Mouse (Mus musculus): ENCODE data around the gene Krtap4-9.
"Not testable (repeated sequence)": the region's sequence is repeated elsewhere in the genome, so short reads cannot be mapped to it uniquely, and the experiment has no call there.

Gene Krtap4-9

DNA sequence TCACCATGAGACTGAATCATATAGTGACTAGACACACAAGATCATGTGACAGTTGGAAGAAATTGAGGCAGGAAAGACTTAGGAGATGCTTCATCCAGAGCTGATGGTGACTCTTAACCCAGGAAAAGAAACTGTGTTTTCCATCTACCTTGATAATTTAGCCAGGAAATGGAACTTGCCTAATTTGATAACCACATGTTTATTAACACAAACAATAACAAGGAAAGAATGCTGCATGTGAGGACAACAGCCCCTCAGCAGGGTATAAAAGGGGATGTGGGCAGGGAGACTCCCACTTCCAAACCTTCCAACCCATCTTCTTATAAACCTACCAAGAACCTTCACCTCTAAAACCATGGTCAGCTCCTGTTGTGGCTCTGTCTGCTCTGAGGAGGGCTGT is at the start of gene Krtap4-9:
Gene Krtap4-9, plus strand, starts transcription at position 301 of the 400 bp plus-strand sequence.
- in situ Hi-C loops (cut with MboI; ENCODE audit: low pct_unique_long_range_greater_than_20kb in 1 of 2, low sequenced_read_pairs in 2 of 2, unreplicated experiment in 1 of 2), result not testable (repeated sequence)

DNA sequence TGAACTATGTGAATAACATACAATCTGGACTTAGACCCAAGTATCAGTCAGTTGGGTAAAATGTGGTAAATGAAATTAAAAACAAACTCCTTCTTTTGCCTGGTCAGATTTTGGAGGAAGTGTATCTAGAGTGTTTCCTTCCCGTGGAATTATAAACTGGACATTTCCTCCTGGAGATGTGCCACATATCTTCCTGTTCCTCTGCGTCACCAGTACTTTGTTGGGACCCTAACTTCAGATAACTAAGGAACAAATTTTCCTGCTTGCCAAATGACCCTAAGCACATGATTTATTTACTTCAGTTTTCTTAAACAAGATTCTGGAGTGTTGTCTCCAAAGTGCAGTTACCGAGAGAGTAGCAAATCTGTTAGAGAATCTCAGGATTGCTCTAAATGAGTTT is 41.0 kb upstream of the Krtap4-9 start:
- in situ Hi-C loops (cut with MboI; ENCODE audit: low pct_unique_long_range_greater_than_20kb in 1 of 2, low sequenced_read_pairs in 2 of 2, unreplicated experiment in 1 of 2), result no loop called here

DNA sequence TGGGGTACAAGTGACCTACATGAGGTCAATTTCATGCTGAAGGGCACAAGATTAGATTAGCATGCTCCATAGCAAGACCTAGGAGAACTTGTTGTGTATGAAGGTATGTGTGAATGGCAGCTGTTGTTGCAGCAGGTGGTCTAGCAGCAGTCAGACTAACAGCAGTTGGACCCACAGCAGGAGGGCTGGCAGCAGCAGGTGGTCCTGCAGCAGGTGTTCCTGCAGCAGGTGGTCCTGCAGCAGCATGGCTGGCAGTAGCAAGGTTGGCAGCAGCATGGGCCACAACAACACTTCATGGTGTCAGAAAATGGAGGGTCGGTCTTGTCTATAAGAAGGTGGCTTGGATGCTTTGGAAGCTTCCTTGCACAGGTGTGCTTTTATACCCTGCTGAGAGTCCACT is 26.1 kb upstream of the Krtap4-9 start:
- in situ Hi-C loops (cut with MboI; ENCODE audit: low pct_unique_long_range_greater_than_20kb in 1 of 2, low sequenced_read_pairs in 2 of 2, unreplicated experiment in 1 of 2), result no loop called here

DNA sequence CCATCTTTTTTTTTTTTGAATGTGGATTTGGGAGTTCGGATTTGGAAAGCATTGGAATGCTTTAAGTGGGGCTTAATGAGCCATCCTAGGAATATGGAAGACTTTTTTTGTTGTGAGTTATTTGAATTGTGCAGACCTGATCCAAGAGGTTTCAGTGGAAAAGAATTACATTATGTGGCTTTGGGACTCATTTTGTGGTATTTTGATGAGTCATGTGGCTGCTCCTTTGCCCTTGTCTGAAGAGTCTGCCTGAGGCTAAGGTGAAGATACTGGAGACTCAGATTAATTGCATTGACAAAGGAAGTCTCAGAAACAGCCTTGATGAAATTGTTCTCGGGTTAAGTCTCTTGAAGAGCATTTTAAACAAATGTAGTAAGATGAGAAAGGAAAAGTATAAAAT is 16.6 kb upstream of the Krtap4-9 start:
- in situ Hi-C loops (cut with MboI; ENCODE audit: low pct_unique_long_range_greater_than_20kb in 1 of 2, low sequenced_read_pairs in 2 of 2, unreplicated experiment in 1 of 2), result no loop called here

DNA sequence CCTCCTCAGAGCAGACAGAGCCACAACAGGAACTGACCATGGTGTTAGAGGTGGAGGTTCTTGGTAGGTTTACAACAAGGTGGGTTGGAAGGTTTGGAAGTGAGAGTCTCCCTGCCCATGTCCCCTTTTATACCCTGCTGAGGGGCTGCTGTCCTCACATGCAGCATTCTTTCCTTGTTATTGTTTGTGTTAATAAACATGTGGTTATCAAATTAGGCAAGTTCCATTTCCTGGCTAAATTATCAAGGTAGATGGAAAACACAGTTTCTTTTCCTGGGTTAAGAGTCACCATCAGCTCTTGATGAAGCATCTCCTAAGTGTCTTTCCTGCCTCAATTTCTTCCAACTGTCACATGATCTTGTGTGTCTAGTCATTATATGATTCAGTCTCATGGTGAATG is 12.2 kb upstream of the Krtap4-9 start, which contains the start of gene Gm11595:
Gene Gm11595, minus strand, starts transcription at position 101 of the 400 bp plus-strand sequence.
- in situ Hi-C loops (cut with MboI; ENCODE audit: low pct_unique_long_range_greater_than_20kb in 1 of 2, low sequenced_read_pairs in 2 of 2, unreplicated experiment in 1 of 2), result not testable (repeated sequence)

DNA sequence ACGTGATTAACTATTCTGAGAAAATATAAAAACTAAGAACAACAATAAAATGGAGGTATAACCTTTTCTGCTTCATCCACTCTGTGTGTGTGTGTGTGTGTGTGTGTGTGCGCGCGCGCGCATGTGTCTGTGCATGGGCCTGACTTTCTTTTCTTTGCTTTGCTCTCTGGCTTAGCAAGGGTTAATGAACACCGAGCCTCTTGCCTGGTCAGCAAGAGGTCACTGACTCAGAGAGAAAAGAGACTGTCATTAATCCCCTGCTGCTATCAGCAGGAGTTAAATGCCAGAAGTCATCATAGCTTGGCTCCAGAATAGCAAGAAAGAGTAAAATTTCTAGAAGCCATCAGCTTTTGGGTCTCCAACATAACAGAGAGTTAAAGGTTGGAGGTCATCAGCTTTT is 6.6 kb upstream of the Krtap4-9 start:
- in situ Hi-C loops (cut with MboI; ENCODE audit: low pct_unique_long_range_greater_than_20kb in 1 of 2, low sequenced_read_pairs in 2 of 2, unreplicated experiment in 1 of 2), result no loop called here

DNA sequence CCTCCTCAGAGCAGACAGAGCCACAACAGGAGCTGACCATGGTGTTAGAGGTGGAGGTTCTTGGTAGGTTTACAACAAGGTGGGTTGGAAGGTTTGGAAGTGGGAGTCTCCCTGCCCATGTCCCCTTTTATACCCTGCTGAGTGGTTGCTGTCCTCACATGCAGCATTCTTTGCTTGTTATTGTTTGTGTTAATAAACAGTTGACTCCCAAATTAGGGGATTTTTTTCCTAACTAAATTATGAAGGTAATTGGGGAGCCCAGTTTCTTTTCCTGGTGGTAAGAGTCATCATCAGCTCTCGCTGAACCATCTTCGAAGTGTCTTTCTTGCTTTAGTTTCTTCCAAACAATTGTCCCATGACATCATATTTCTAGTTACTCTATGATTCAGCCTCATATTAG is 4.4 kb upstream of the Krtap4-9 start, which contains the start of gene Krtap4-8:
Gene Krtap4-8, minus strand, starts transcription at position 101 of the 400 bp plus-strand sequence.
- in situ Hi-C loops (cut with MboI; ENCODE audit: low pct_unique_long_range_greater_than_20kb in 1 of 2, low sequenced_read_pairs in 2 of 2, unreplicated experiment in 1 of 2), result no loop called here

DNA sequence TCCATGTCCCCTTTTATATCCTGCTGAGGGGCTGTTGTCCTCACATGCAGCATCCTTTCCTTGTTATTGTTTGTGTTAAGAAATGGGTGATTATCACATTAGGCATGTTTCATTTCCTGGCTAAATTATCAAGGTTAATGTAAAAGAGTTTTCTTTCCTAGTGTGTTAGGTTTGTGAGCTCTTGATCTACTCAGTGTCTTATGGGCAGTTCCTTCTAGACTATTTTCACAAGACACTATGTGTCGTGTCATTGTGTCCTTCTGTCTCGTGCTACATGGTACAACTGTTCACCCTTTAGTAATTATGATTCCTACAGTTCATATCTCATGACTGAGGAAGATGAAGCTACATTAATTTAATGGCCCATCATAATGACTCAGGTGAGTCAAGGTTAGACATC is 8.4 kb downstream of the Krtap4-9 start, which contains the start of gene Gm11596:
Gene Gm11596, minus strand, starts transcription at position 101 of the 400 bp plus-strand sequence.
- in situ Hi-C loops (cut with MboI; ENCODE audit: low pct_unique_long_range_greater_than_20kb in 1 of 2, low sequenced_read_pairs in 2 of 2, unreplicated experiment in 1 of 2), result no loop called here

DNA sequence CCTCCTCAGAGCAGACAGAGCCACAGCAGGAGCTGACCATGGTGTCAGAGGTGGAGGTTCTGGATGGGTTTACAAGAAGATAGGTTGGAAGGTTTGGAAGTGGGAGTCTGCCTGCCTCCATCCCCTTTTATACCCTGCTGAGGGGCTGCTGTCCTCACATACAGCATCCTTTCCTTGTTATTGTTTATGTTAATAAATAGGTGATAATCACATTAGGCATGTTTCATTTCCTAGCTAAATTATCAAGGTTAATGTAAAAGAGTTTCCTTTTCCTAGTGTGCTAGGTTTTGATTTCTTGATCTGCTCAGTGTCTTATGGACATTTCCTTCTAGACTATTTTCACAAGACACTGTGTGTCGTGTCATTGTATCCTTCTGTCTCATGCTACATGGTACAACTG is 13.8 kb downstream of the Krtap4-9 start, which contains the start of gene Gm11569:
Gene Gm11569, minus strand, starts transcription at position 101 of the 400 bp plus-strand sequence.
- in situ Hi-C loops (cut with MboI; ENCODE audit: low pct_unique_long_range_greater_than_20kb in 1 of 2, low sequenced_read_pairs in 2 of 2, unreplicated experiment in 1 of 2), result not testable (repeated sequence)

DNA sequence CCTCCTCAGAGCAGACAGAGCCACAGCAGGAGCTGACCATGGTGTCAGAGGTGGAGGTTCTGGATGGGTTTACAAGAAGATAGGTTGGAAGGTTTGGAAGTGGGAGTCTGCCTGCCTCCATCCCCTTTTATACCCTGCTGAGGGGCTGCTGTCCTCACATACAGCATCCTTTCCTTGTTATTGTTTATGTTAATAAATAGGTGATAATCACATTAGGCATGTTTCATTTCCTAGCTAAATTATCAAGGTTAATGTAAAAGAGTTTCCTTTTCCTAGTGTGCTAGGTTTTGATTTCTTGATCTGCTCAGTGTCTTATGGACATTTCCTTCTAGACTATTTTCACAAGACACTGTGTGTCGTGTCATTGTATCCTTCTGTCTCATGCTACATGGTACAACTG is 19.3 kb downstream of the Krtap4-9 start, which contains the start of gene Gm11554:
Gene Gm11554, minus strand, starts transcription at position 101 of the 400 bp plus-strand sequence.
- in situ Hi-C loops (cut with MboI; ENCODE audit: low pct_unique_long_range_greater_than_20kb in 1 of 2, low sequenced_read_pairs in 2 of 2, unreplicated experiment in 1 of 2), result not testable (repeated sequence)

DNA sequence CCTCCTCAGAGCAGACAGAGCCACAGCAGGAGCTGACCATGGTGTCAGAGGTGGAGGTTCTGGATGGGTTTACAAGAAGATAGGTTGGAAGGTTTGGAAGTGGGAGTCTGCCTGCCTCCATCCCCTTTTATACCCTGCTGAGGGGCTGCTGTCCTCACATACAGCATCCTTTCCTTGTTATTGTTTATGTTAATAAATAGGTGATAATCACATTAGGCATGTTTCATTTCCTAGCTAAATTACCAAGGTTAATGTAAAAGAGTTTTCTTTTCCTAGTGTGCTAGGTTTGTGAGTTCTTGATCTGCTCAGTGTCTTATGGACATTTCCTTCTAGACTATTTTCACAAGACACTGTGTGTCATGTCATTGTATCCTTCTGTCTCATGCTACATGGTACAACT is 24.8 kb downstream of the Krtap4-9 start, which contains the start of gene Krtap4-13:
Gene Krtap4-13, minus strand, starts transcription at position 101 of the 400 bp plus-strand sequence.
- in situ Hi-C loops (cut with MboI; ENCODE audit: low pct_unique_long_range_greater_than_20kb in 1 of 2, low sequenced_read_pairs in 2 of 2, unreplicated experiment in 1 of 2), result not testable (repeated sequence)

DNA sequence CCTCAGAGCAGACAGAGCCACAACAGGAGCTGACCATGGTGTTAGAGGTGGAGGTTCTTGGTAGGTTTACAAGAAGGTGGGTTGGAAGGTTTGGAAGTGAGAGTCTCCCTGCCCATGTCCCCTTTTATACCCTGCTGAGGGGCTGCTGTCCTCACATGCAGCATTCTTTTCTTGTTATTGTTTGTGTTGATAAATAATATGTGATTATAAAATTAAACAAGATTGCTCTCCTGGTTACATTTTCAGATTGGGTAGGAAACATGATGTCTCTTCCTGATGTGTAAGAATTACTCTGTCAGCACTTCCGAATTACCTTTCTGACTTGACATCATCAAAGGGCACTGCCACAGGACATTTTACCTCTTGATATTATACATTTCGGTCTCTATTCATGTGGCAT is 30.6 kb downstream of the Krtap4-9 start, which contains the start of gene Gm11564:
Gene Gm11564, minus strand, starts transcription at position 101 of the 400 bp plus-strand sequence.
- in situ Hi-C loops (cut with MboI; ENCODE audit: low pct_unique_long_range_greater_than_20kb in 1 of 2, low sequenced_read_pairs in 2 of 2, unreplicated experiment in 1 of 2), result not testable (repeated sequence)

Measured in mouse embryonic stem cell (cell line).